Mouse (Mus musculus) MEL (cell line): ENCODE data around the gene Prr15.

Experiments
- CHD2 ChIP-seq: IDR thresholded peaks from 2 replicates; pipeline ENCODE4 v1.6.1; 2011; ENCODE audit warnings: low read length, improper control_type of control experiment
- CTCF ChIP-seq, 3 experiments: IDR thresholded peaks in 2 of 3; conservative IDR thresholded peaks in 1 of 3; 2 replicates each; pipeline ENCODE4 v1.5.1; 2011 to 2012; ENCODE audit warnings: low read length in 3 of 3, low read depth in 2 of 3, mild to moderate bottlenecking in 2 of 3, improper control_type of control experiment in 1 of 3, inconsistent platforms in 1 of 3, mixed read lengths in 1 of 3, moderate library complexity in 1 of 3; ENCODE audit not compliant: control insufficient read depth in 1 of 3, insufficient read depth in 1 of 3, poor library complexity in 1 of 3, severe bottlenecking in 1 of 3
- EP300 ChIP-seq, 2 experiments: IDR thresholded peaks; 2 replicates each; pipeline ENCODE4 v1.6.1; 2011; ENCODE audit warnings: improper control_type of control experiment in 2 of 2, low read length in 2 of 2, low read depth in 1 of 2, mild to moderate bottlenecking in 1 of 2
- GABPA ChIP-seq: IDR thresholded peaks from 2 replicates; pipeline ENCODE4 v1.6.1; 2012; ENCODE audit warnings: low read depth, mild to moderate bottlenecking, inconsistent platforms, low read length, improper control_type of control experiment, moderate library complexity
- HCFC1 ChIP-seq: IDR thresholded peaks from 2 replicates; pipeline ENCODE4 v1.6.1; 2012; ENCODE audit warnings: low read depth, mild to moderate bottlenecking, inconsistent platforms, low read length, improper control_type of control experiment, moderate library complexity
- MAFK ChIP-seq: IDR thresholded peaks from 2 replicates; pipeline ENCODE4 v1.6.1; 2011; ENCODE audit warnings: low read depth, mild to moderate bottlenecking, low read length, improper control_type of control experiment, borderline replicate concordance
- NRF1 ChIP-seq: IDR thresholded peaks from 2 replicates; pipeline ENCODE4 v1.6.1; 2014; ENCODE audit warnings: low read depth, mild to moderate bottlenecking, inconsistent platforms, low read length, improper control_type of control experiment, moderate library complexity; ENCODE audit not compliant: poor library complexity, insufficient read depth, severe bottlenecking
- POLR2A ChIP-seq, 2 experiments: IDR thresholded peaks; 2 replicates each; pipeline ENCODE4 v1.6.1; 2011 to 2012; ENCODE audit warnings: low read length in 2 of 2, mild to moderate bottlenecking in 2 of 2, control low read depth in 1 of 2, improper control_type of control experiment in 1 of 2, low read depth in 1 of 2, moderate library complexity in 1 of 2; ENCODE audit not compliant: control insufficient read depth in 1 of 2, insufficient read depth in 1 of 2, poor library complexity in 1 of 2
- POLR2AphosphoS2 ChIP-seq: IDR thresholded peaks from 2 replicates; pipeline ENCODE4 v1.6.1; 2011; ENCODE audit warnings: low read length, improper control_type of control experiment
- SIN3A ChIP-seq: IDR thresholded peaks from 2 replicates; pipeline ENCODE4 v1.6.1; 2012; ENCODE audit warnings: low read length, improper control_type of control experiment, inconsistent platforms
- TAL1 ChIP-seq: IDR thresholded peaks from 2 replicates; pipeline ENCODE4 v1.6.1; 2012; ENCODE audit warnings: mild to moderate bottlenecking, inconsistent platforms, low read length, moderate library complexity, mixed read lengths
- USF1 ChIP-seq: IDR thresholded peaks from 2 replicates; pipeline ENCODE4 v1.6.1; 2014; ENCODE audit warnings: low read depth, mild to moderate bottlenecking, inconsistent platforms, low read length, improper control_type of control experiment, moderate library complexity
- ZC3H11A ChIP-seq: IDR thresholded peaks from 2 replicates; pipeline ENCODE4 v1.6.1; 2012; ENCODE audit warnings: low read depth, mild to moderate bottlenecking, inconsistent platforms, low read length, improper control_type of control experiment

- TF ChIP-seq CTCF (IDR thresholded peaks at IDR 0.05 in 2 of 3, conservative IDR thresholded peaks at IDR 0.05 in 1 of 3; ENCODE audit: control insufficient read depth in 1 of 3, insufficient read depth in 1 of 3, low read depth in 2 of 3, low read length in 3 of 3, poor library complexity in 1 of 3, severe bottlenecking in 1 of 3): no peak
- no peak for TF ChIP-seq USF1
- no peak for TF ChIP-seq ZC3H11A
- TF ChIP-seq GABPA: no peak
- no peak for TF ChIP-seq MAFK
- no peak for TF ChIP-seq POLR2A (IDR thresholded peaks at IDR 0.05; ENCODE audit: control insufficient read depth in 1 of 2, insufficient read depth in 1 of 2, low read depth in 1 of 2, low read length in 2 of 2, poor library complexity in 1 of 2)
- TF ChIP-seq TAL1: no peak
- TF ChIP-seq EP300 (IDR thresholded peaks at IDR 0.05; ENCODE audit: low read depth in 1 of 2, low read length in 2 of 2): no peak
- TF ChIP-seq CHD2: no peak
- TF ChIP-seq NRF1: no peak
- no peak for TF ChIP-seq SIN3A
- no peak for TF ChIP-seq HCFC1
- no peak for TF ChIP-seq POLR2AphosphoS2
These were observed 19.9 kb upstream of the Prr15 start for GRCm38 (mm10) chr6:54305777-54306176.
